Mouse (Mus musculus) frontal cortex, adult 2 months (tissue): ENCODE data around the gene Rpp30. TPM values are rescaled to one million over a fixed set of nuclear protein-coding genes. Genes with fewer than 3 reads are reported as not detected.

Experiments
- DNase-seq, 2 experiments: peaks; one replicate each; pipeline ENCODE4 v3.0.0; 2022; ENCODE audit warnings: low spot score in 1 of 2; ENCODE audit errors: extremely low spot score in 1 of 2
- polyA plus RNA-seq: library from polyadenylated mRNA; depleted of rRNA; stranded (reverse); fragments of >200 nt; gene quantifications from 2 replicates; pipeline ENCODE4 v1.2.3, GENCODE M21; 2012; rRNA removed

Rpp30 gene
- polyA plus RNA-seq, 1 experiment: 22.8 TPM

DNA sequence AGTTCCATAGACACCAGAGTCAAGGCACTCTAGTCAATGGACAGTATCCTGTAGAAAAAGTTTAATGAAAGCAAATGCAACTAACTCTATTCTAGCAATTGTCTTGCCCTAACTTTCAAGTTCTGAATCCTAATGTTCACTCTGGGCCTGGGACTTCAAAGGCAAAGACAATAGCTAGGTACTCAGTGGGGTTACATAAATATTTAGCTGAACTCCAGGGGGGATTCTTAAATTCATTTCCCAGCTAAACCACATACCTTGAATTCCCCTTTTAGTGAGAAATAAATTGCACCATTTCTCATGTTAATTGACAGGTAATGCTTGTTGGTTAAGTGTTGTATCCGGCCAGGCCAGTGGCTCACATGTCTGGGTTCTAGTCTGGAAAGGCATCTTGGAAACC is 40.7 kb downstream of the Rpp30 start:
- no peak for DNase-seq

- DNase-seq: no peak
Measured at GRCm38 (mm10) chr19:36128440-36128839, 44.9 kb downstream of the Rpp30 start.

GRCm38 (mm10) chr19:36129213-36129612 is 45.7 kb downstream of the Rpp30 start:
- no peak for DNase-seq

- DNase-seq: no peak
Measured at GRCm38 (mm10) chr19:36129643-36130042, 46.1 kb downstream of the Rpp30 start.

- no peak for DNase-seq
Measured at GRCm38 (mm10) chr19:36130181-36130580, 46.7 kb downstream of the Rpp30 start.

- DNase-seq: peak in 1 of 2 experiments; percentile 7
Measured at GRCm38 (mm10) chr19:36131990-36132389, 48.5 kb downstream of the Rpp30 start.

- DNase-seq: no peak
Measured at GRCm38 (mm10) chr19:36133064-36133463, 49.5 kb downstream of the Rpp30 start.

- DNase-seq: no peak
Measured at GRCm38 (mm10) chr19:36133731-36134130, 50.2 kb downstream of the Rpp30 start.

GRCm38 (mm10) chr19:36143571-36143970 is 60.1 kb downstream of the Rpp30 start:
- DNase-seq: no peak

DNA sequence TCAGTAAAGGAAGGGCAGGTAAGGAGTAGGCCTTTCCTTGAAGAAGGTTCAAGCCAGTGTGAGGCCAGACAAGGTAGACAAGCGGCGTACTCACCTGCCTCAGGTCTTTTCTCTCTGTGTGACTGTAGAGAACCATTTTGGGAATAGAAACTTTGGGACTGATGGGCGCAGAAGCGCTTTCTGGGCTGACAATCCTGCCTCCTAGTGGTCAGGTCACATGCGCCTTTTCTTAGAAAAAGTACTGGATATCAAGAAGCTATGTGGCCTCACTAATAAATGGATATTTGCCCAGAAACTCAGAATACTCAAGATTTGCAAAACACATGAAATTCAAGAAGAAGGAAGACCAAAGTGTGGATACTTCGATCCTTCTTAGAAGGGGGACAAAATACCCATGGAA is 65.1 kb downstream of the Rpp30 start:
- no peak for DNase-seq

DNA sequence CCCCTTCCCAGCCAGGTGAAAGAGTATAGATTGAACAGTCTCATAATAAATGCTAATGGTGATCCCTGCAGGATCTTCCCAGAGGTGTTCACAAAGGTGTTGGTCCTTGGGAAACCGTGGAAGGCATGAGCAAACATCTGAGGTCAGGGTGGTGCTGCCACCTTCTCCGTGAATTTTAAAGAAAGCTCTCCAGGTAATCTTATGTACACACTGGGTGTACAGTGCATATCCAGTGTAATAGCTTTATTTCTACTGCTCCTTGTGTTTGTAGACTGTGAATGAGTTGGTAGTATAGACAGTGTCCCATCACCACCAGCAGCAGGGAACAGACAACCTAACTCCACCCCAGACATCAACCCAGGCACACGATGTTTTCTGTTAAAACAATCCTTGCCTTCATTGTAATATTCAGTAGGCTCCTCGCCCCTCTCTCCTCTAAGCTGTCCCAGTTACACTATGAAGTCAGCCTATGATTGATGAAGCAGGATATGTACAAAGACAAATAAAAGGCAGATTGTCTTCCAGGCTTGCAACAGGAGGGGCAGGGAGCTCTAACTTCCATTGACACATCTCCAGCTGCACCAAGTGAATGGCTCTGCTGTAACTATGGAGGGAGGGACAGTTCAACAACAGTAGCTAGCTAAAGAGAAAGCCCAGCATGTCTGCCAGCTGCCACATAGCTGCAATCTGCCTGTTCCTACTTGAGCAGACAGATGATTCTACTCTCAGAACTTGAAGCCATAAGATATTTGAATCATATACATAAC is 66.9 kb downstream of the Rpp30 start:
- peak in 1 of 2 experiments; percentile 11 for DNase-seq

Other genes with a start within 250 kb of the Rpp30 start
- gene Htr7, start 26.2 kb upstream of the Rpp30 start, polyA plus RNA-seq: 6.0 and 6.7 TPM in 2 replicates
- gene Ankrd1, start 36.4 kb downstream of the Rpp30 start, polyA plus RNA-seq: 0.08 TPM in 1 of 2 replicates, not detected in the other